Comparison of ENCODE assay signal across 8 mouse cellular contexts in genomic region chr3:95872048-95872447, GRCm38 (mm10). TPM values are rescaled to one million over a fixed set of nuclear protein-coding genes. Genes with fewer than 3 reads are reported as not detected.
DNase-seq lines count a peak whose midpoint lies in the region; ATAC-seq and TF ChIP-seq lines count a peak whose summit lies in the region.

No protein-coding gene starts in this region.

- no peak for ATAC-seq in heart, embryonic 16.5 days (replicated peaks; ENCODE audit: extremely low read depth, insufficient read depth, low FRiP score)
- ATAC-seq in heart, postnatal 0 days (ENCODE audit: insufficient read depth, low read depth) = no peak

- 59% methylated on average over 7 of the region's 7 CpGs for WGBS in heart, embryonic 16.5 days
- 52% methylated on average over 7 of the region's 7 CpGs for WGBS in heart, postnatal 0 days
- 84% methylated on average over 7 of the region's 7 CpGs for WGBS in midbrain, embryonic 10.5 days

- TF ChIP-seq CTCF in MEL (IDR thresholded peaks at IDR 0.05 in 2 of 3, conservative IDR thresholded peaks at IDR 0.05 in 1 of 3; ENCODE audit: control insufficient read depth in 1 of 3, insufficient read depth in 1 of 3, low read depth in 2 of 3, low read length in 3 of 3, poor library complexity in 1 of 3, severe bottlenecking in 1 of 3) = no peak
- TF ChIP-seq CTCF in heart, postnatal 0 days (IDR thresholded peaks at IDR 0.05; ENCODE audit: low read depth) = no peak

- peak overlapping the region; percentile 58 for H3K27ac ChIP-seq in heart, embryonic 16.5 days (ENCODE audit: low read length)
- H3K27ac ChIP-seq in MEL (ENCODE audit: control insufficient read depth, low read depth, low read length) = peak overlapping the region; percentile 57; the same call in 1 of the 2 replicates
- H3K27ac ChIP-seq in heart, postnatal 0 days (ENCODE audit: low read depth) = peak overlapping the region; percentile 92
- peak overlapping the region; percentile 87; the same call in 1 of the 2 replicates for H3K27ac ChIP-seq in midbrain, embryonic 10.5 days (replicated peaks)

- TF ChIP-seq POLR2A in MEL (IDR thresholded peaks at IDR 0.05; ENCODE audit: control insufficient read depth in 1 of 2, insufficient read depth in 1 of 2, low read depth in 1 of 2, low read length in 2 of 2, poor library complexity in 1 of 2) = no peak

- peak overlapping the region; percentile 87 for H3K9ac ChIP-seq in heart, embryonic 16.5 days (ENCODE audit: low read length)
- H3K9ac ChIP-seq in MEL (ENCODE audit: control insufficient read depth, low read depth, low read length, poor library complexity, severe bottlenecking) = peak overlapping the region; percentile 83
- peak overlapping the region; percentile 85 for H3K9ac ChIP-seq in heart, postnatal 0 days (replicated peaks; ENCODE audit: low read depth, low read length)

- no peaks in the 10 kb centered on the region for H3K9me3 ChIP-seq in heart, embryonic 16.5 days (replicated peaks; ENCODE audit: control insufficient read depth, low read length)
- H3K9me3 ChIP-seq in MEL (replicated peaks; ENCODE audit: insufficient read depth, low read length) = no peaks in the 10 kb centered on the region
- H3K9me3 ChIP-seq in heart, postnatal 0 days (replicated peaks; ENCODE audit: control insufficient read depth, low read length) = no peaks in the 10 kb centered on the region
- H3K9me3 ChIP-seq in midbrain, embryonic 10.5 days (replicated peaks) = no peaks in the 10 kb centered on the region

- TF ChIP-seq EP300 in MEL (IDR thresholded peaks at IDR 0.05; ENCODE audit: low read depth in 1 of 2, low read length in 2 of 2) = no peak
- TF ChIP-seq EP300 in heart, postnatal 0 days (IDR thresholded peaks at IDR 0.05; ENCODE audit: low read depth) = no peak

- peak overlapping the region; percentile 86 for H3K4me3 ChIP-seq in heart, embryonic 16.5 days (ENCODE audit: low read length)
- H3K4me3 ChIP-seq in MEL (ENCODE audit: control insufficient read depth in 1 of 2, insufficient read depth in 1 of 2, low read depth in 2 of 2, low read length in 2 of 2) = peak overlapping the region; percentile 75 to 80
- H3K4me3 ChIP-seq in heart, postnatal 0 days (ENCODE audit: low read depth, low read length) = peak overlapping the region; percentile 69
- H3K4me3 ChIP-seq in midbrain, embryonic 10.5 days = peak overlapping the region; percentile 81

- peaks cover 16% of the 10 kb centered on the region for H3K36me3 ChIP-seq in heart, embryonic 16.5 days (ENCODE audit: control insufficient read depth, insufficient read depth)
- H3K36me3 ChIP-seq in MEL (ENCODE audit: control insufficient read depth in 1 of 2, insufficient read depth in 2 of 2, low read length in 2 of 2) = peaks cover 3 to 17% of the 10 kb centered on the region in 2 experiments
- peaks cover 27% of the 10 kb centered on the region for H3K36me3 ChIP-seq in heart, postnatal 0 days (replicated peaks; ENCODE audit: control insufficient read depth, insufficient read depth, low read length)
- peaks cover 37% of the 10 kb centered on the region for H3K36me3 ChIP-seq in midbrain, embryonic 10.5 days

- no peaks in the 10 kb centered on the region for H3K27me3 ChIP-seq in heart, embryonic 16.5 days (ENCODE audit: control insufficient read depth, insufficient read depth, low read length)
- H3K27me3 ChIP-seq in MEL (ENCODE audit: control insufficient read depth in 1 of 2, insufficient read depth in 2 of 2, low read length in 2 of 2) = no peaks in the 10 kb centered on the region
- H3K27me3 ChIP-seq in heart, postnatal 0 days (ENCODE audit: control insufficient read depth, insufficient read depth, low read length) = no peaks in the 10 kb centered on the region
- no peaks in the 10 kb centered on the region for H3K27me3 ChIP-seq in midbrain, embryonic 10.5 days (ENCODE audit: low read depth, poor library complexity, severe bottlenecking)

- DNase-seq in heart, adult 8-10 months (ENCODE audit: low spot score) = no peak
- DNase-seq in MEL (ENCODE audit: low read depth, low spot score) (peak; percentile 87), MN1 (ENCODE audit: low spot score) (no peak)
- no peak for DNase-seq in heart, postnatal 0 days (ENCODE audit: low spot score)
- DNase-seq in midbrain, embryonic 10.5 days (ENCODE audit: low spot score) = no peak
- DNase-seq in embryo, embryonic 11 days = no peak
- DNase-seq in layer of hippocampus, adult 11-12 months (ENCODE audit: low spot score) = no peak

- H3K4me1 ChIP-seq in heart, embryonic 16.5 days (ENCODE audit: control insufficient read depth, insufficient read depth, low read length) = peaks cover 10% of the 10 kb centered on the region
- peaks cover 4 to 8% of the 10 kb centered on the region in 2 experiments for H3K4me1 ChIP-seq in MEL (ENCODE audit: control insufficient read depth in 1 of 2, insufficient read depth in 2 of 2, low read length in 2 of 2)
- H3K4me1 ChIP-seq in heart, postnatal 0 days (ENCODE audit: control insufficient read depth, insufficient read depth) = peaks cover 19% of the 10 kb centered on the region
- peaks cover 19% of the 10 kb centered on the region for H3K4me1 ChIP-seq in midbrain, embryonic 10.5 days

- peaks cover 37% of the 10 kb centered on the region for H3K79me2 ChIP-seq in MEL (ENCODE audit: control insufficient read depth, insufficient read depth, low read length, poor library complexity)

- peak overlapping the region; percentile 72 for H3K4me2 ChIP-seq in heart, embryonic 16.5 days (ENCODE audit: low read depth, low read length)
- peak overlapping the region; percentile 78 for H3K4me2 ChIP-seq in heart, postnatal 0 days (ENCODE audit: low read depth, low read length)

- no peak for TF ChIP-seq RAD21 in MEL (IDR thresholded peaks at IDR 0.05; ENCODE audit: low read depth, low read length)

TF ChIP-seq in MEL, 35 proteins besides CTCF, POLR2A, EP300 and RAD21 (continues in another document):
- TF ChIP-seq MXI1 (IDR thresholded peaks at IDR 0.05; ENCODE audit: low read depth, low read length) (peak; percentile 73), GATA1 (IDR thresholded peaks at IDR 0.05; ENCODE audit: low read depth, low read length) (0 out of 2 replicates have a peak, but pooled peaks have one; percentile 4), CHD1 (IDR thresholded peaks at IDR 0.05; ENCODE audit: low read depth, low read length) (no peak), MAFK (IDR thresholded peaks at IDR 0.05; ENCODE audit: borderline replicate concordance, low read depth, low read length) (no peak)

RNA-seq across cellular contexts. Expression of gene Mrps21, which starts 0.7 kb away (rescaled TPM):
- polyA plus RNA-seq in heart, embryonic 16.5 days (2015; fragmentation: Nextera tagmentation; extraction: Ambion mirVana) = 356 and 374 TPM in 2 replicates
- total RNA-seq in heart, adult 8-10 months (2022) = 100 to 1,000 TPM; 312 to 354 (median 350) TPM
- total RNA-seq in MEL (2012; rRNA removed) = 524 and 586 TPM in 2 replicates
- polyA plus RNA-seq in MEL (2012; ENCODE audit: insufficient read depth in 1 of 2, insufficient read length in 2 of 2, low read depth in 1 of 2, low replicate concordance in 2 of 2, missing spikeins in 1 of 2) = 100 to 1,000 TPM in 1 of 2 experiments, not detected in 1; 469 TPM
- total RNA-seq in heart, postnatal 0 days (2014; rRNA removed; ENCODE audit: low replicate concordance) = 142 and 222 TPM in 2 replicates
- 521 and 561 TPM in 2 replicates for polyA plus RNA-seq in heart, postnatal 0 days (2015; fragmentation: Nextera tagmentation; extraction: Ambion mirVana)
- polyA plus RNA-seq in midbrain, embryonic 10.5 days (2016; fragmentation: Nextera tagmentation; extraction: Ambion mirVana) = 354 and 390 TPM in 2 replicates

RNA-seq across cellular contexts. Expression of gene Ciart, which starts 10.0 kb away (rescaled TPM):
- 3.8 and 4.8 TPM in 2 replicates for polyA plus RNA-seq in heart, embryonic 16.5 days (2015; fragmentation: Nextera tagmentation; extraction: Ambion mirVana)
- 10 to 100 TPM; 12.0 to 58.8 (median 26.9) TPM for total RNA-seq in heart, adult 8-10 months (2022)
- total RNA-seq in MEL (2012; rRNA removed) = 4.9 and 18.5 TPM in 2 replicates
- 10 to 100 TPM in 1 of 2 experiments, not detected in 1; 23.8 TPM for polyA plus RNA-seq in MEL (2012; ENCODE audit: insufficient read depth in 1 of 2, insufficient read length in 2 of 2, low read depth in 1 of 2, low replicate concordance in 2 of 2, missing spikeins in 1 of 2)
- 2.3 and 7.3 TPM in 2 replicates for total RNA-seq in heart, postnatal 0 days (2014; rRNA removed; ENCODE audit: low replicate concordance)
- polyA plus RNA-seq in heart, postnatal 0 days (2015; fragmentation: Nextera tagmentation; extraction: Ambion mirVana) = 1.8 and 1.9 TPM in 2 replicates
- polyA plus RNA-seq in midbrain, embryonic 10.5 days (2016; fragmentation: Nextera tagmentation; extraction: Ambion mirVana) = 7.9 and 12.3 TPM in 2 replicates

RNA-seq across cellular contexts. Expression of gene Prpf3, which starts 16.4 kb away (rescaled TPM):
- 31.6 and 34.7 TPM in 2 replicates for polyA plus RNA-seq in heart, embryonic 16.5 days (2015; fragmentation: Nextera tagmentation; extraction: Ambion mirVana)
- total RNA-seq in heart, adult 8-10 months (2022) = 10 to 100 TPM; 13.9 to 22.5 (median 21.3) TPM
- 109 and 126 TPM in 2 replicates for total RNA-seq in MEL (2012; rRNA removed)
- 100 to 1,000 TPM; 199 to 277 TPM for polyA plus RNA-seq in MEL (2012; ENCODE audit: insufficient read depth in 1 of 2, insufficient read length in 2 of 2, low read depth in 1 of 2, low replicate concordance in 2 of 2, missing spikeins in 1 of 2)
- 2.2 and 6.0 TPM in 2 replicates for total RNA-seq in heart, postnatal 0 days (2014; rRNA removed; ENCODE audit: low replicate concordance)
- polyA plus RNA-seq in heart, postnatal 0 days (2015; fragmentation: Nextera tagmentation; extraction: Ambion mirVana) = 15.8 and 16.3 TPM in 2 replicates
- 65.8 and 66.5 TPM in 2 replicates for polyA plus RNA-seq in midbrain, embryonic 10.5 days (2016; fragmentation: Nextera tagmentation; extraction: Ambion mirVana)

RNA-seq across cellular contexts. Expression of gene BC028528, which starts 19.8 kb away (rescaled TPM):
- polyA plus RNA-seq in heart, embryonic 16.5 days (2015; fragmentation: Nextera tagmentation; extraction: Ambion mirVana) = 41.5 and 48.6 TPM in 2 replicates
- total RNA-seq in heart, adult 8-10 months (2022) = 10 to 100 TPM in 2 of 4 experiments, 1 to 10 TPM in 2; 6.3 to 12.0 (median 8.4) TPM
- total RNA-seq in MEL (2012; rRNA removed) = 7.4 and 12.2 TPM in 2 replicates
- 10 to 100 TPM in 1 of 2 experiments, not detected in 1; 13.6 TPM for polyA plus RNA-seq in MEL (2012; ENCODE audit: insufficient read depth in 1 of 2, insufficient read length in 2 of 2, low read depth in 1 of 2, low replicate concordance in 2 of 2, missing spikeins in 1 of 2)
- total RNA-seq in heart, postnatal 0 days (2014; rRNA removed; ENCODE audit: low replicate concordance) = 5.3 and 41.9 TPM in 2 replicates
- 38.0 and 39.2 TPM in 2 replicates for polyA plus RNA-seq in heart, postnatal 0 days (2015; fragmentation: Nextera tagmentation; extraction: Ambion mirVana)
- polyA plus RNA-seq in midbrain, embryonic 10.5 days (2016; fragmentation: Nextera tagmentation; extraction: Ambion mirVana) = 8.1 and 9.6 TPM in 2 replicates

RNA-seq across cellular contexts. Expression of gene Aph1a, which starts 21.7 kb away (rescaled TPM):
- 31.1 and 31.8 TPM in 2 replicates for polyA plus RNA-seq in heart, embryonic 16.5 days (2015; fragmentation: Nextera tagmentation; extraction: Ambion mirVana)
- total RNA-seq in heart, adult 8-10 months (2022) = 100 to 1,000 TPM; 102 to 115 (median 107) TPM
- total RNA-seq in MEL (2012; rRNA removed) = 110 and 127 TPM in 2 replicates
- polyA plus RNA-seq in MEL (2012; ENCODE audit: insufficient read depth in 1 of 2, insufficient read length in 2 of 2, low read depth in 1 of 2, low replicate concordance in 2 of 2, missing spikeins in 1 of 2) = 100 to 1,000 TPM in 1 of 2 experiments, not detected in 1; 170 TPM
- total RNA-seq in heart, postnatal 0 days (2014; rRNA removed; ENCODE audit: low replicate concordance) = 121 and 138 TPM in 2 replicates
- polyA plus RNA-seq in heart, postnatal 0 days (2015; fragmentation: Nextera tagmentation; extraction: Ambion mirVana) = 42.7 and 50.8 TPM in 2 replicates
- polyA plus RNA-seq in midbrain, embryonic 10.5 days (2016; fragmentation: Nextera tagmentation; extraction: Ambion mirVana) = 31.1 and 37.4 TPM in 2 replicates
